Mouse (Mus musculus) erythroid progenitor cell, adult 5-6 weeks (primary cell): ENCODE measurements around the gene Ephb1. TPM values are rescaled to one million over a fixed set of nuclear protein-coding genes. Genes with fewer than 3 reads are reported as not detected.

Experiments
- ATAC-seq: replicated peaks from 2 replicates; pipeline ENCODE4 v1.8.0; 2016; ENCODE audit warnings: moderate number of reproducible peaks, mild to moderate bottlenecking, moderate TSS enrichment, inconsistent platforms; ENCODE audit not compliant: poor library complexity, low FRiP score, severe bottlenecking
- total RNA-seq, 2 experiments: library from RNA; stranded (forward) in 1 of 2; stranded (reverse) in 1 of 2; fragments of 150-400 nt in 1 of 2; fragments of 186-747, 209-891 nt in 1 of 2; gene quantifications; 2 replicates each; pipeline versions ENCODE4 v1.2.3 to v1.2.4; 2015 to 2017; ENCODE audit warnings: low replicate concordance in 2 of 2

The Ephb1 gene
- total RNA-seq (2015; ENCODE audit: low replicate concordance) = not detected in 2 replicates
- total RNA-seq (2017; ENCODE audit: low replicate concordance) = 0.90 TPM in 1 of 2 replicates, not detected in the other

DNA sequence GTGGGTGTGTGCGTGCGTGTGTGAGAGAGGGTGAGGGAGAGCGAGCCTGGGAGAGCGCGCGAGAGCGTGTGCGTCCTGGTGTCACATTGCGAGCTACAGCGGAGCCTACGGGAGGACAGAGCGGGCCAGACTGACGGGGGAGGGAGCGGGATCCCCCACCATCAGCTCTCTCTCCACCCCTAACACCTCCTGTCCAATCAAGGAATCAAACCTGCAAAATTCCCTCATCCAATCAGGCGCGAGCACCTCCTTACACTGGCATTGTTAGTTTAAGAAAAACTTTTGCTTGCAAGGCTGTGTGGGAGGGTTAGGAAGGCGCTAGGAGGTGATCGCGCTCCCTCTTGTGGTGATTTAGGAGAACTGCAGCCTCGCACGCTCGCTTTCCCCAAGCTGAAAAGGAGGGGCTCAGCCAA, at the start of gene Ephb1:
TSS of gene Ephb1 (minus strand) at position 133 of the 413 bp plus-strand sequence.
- 0 out of 2 replicates have a peak, but pooled peaks have one; percentile 54 for ATAC-seq

GRCm38 (mm10) chr9:102403086-102404021, 48.9 kb upstream of the Ephb1 start:
- ATAC-seq = no peak

GRCm38 (mm10) chr9:102402671-102403070, 48.2 kb upstream of the Ephb1 start:
- ATAC-seq = no peak

GRCm38 (mm10) chr9:102388266-102388665, 33.8 kb upstream of the Ephb1 start:
- ATAC-seq = no peak

- no peak for ATAC-seq
Measured at GRCm38 (mm10) chr9:102386816-102387215, 32.3 kb upstream of the Ephb1 start.

- ATAC-seq = no peak
Measured at GRCm38 (mm10) chr9:102380235-102380634, 25.7 kb upstream of the Ephb1 start.

DNA sequence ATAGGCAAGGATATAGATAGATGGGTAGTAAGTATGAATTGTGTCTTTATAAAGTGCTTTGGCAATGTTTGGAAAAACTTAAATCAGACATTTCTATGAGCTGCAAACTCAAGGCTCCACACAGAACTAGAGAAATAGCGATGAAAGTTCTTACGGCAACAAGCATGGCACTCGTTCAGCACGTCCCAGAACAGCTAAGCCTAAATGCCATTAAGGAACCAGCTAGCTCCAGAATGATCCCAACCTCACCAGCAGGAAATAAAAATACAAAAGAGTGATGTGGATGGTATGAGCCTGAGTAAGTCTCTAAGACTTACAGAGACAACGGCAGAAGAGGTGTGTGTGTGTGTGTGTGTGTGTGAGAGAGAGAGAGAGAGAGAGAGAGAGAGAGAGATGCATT, 20.2 kb upstream of the Ephb1 start:
- ATAC-seq = no peak

- no peak for ATAC-seq
Measured at GRCm38 (mm10) chr9:102373886-102374285, 19.4 kb upstream of the Ephb1 start.

- ATAC-seq = no peak
Measured at GRCm38 (mm10) chr9:102371936-102372335, 17.4 kb upstream of the Ephb1 start.

DNA sequence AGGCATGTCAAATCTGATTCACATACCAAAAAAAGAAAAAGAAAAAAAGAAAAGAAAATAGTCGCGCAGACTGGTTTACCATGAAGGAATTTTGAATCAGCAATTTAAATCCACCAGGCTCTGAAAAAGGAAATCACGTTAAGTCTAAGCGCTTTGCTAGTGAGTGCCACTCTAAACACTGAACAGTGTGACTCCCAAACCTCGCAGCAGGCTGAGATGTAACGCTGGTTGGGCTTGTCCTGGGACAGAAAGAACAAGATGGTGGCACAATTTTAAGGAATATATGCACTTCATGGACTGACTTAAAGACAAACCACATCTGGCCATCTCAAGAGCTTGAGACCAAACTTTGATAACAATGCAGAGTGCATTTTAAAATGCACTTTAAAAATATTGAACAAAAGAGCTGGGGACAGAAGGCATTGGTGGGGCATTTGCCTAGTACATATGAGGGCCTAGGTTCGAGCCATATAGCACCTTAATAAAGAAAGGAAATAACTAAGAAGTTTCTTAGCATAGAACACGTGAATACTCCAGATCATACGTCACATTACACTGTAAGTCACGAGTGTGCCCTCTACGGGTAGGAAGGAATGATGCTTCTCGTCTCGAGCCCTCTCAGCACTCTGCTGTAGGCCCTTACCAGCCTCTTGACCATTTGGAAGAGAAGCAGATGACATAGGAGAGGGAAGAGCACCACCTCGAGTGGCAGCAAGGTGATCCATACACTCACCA, 16.7 kb upstream of the Ephb1 start:
- ATAC-seq = no peak

DNA sequence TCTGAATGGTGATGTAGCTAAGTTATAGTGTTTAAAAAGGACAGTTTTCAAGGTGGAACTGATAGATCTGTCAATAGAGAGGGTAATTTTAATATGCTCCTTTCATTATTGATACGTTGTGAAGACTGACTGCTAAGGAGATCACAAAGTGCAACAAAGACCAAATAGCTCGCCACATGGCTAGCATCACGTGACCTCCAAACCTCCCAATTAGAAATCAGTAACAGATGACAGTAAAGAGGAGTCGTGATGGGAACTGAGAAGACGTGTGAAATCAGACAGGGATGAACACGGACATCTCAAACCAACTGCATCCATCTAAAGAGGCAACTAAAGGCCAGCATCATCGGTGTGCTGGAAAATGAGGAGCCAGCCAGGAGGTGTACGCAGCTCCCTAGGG, 15.6 kb upstream of the Ephb1 start:
- no peak for ATAC-seq

GRCm38 (mm10) chr9:102369141-102369540, 14.6 kb upstream of the Ephb1 start:
- ATAC-seq = no peak

- no peak for ATAC-seq
Measured at GRCm38 (mm10) chr9:102367796-102368195, 13.3 kb upstream of the Ephb1 start.

GRCm38 (mm10) chr9:102365536-102365935, 11.0 kb upstream of the Ephb1 start:
- no peak for ATAC-seq

GRCm38 (mm10) chr9:102359311-102359710, 4.8 kb upstream of the Ephb1 start:
- no peak for ATAC-seq

DNA sequence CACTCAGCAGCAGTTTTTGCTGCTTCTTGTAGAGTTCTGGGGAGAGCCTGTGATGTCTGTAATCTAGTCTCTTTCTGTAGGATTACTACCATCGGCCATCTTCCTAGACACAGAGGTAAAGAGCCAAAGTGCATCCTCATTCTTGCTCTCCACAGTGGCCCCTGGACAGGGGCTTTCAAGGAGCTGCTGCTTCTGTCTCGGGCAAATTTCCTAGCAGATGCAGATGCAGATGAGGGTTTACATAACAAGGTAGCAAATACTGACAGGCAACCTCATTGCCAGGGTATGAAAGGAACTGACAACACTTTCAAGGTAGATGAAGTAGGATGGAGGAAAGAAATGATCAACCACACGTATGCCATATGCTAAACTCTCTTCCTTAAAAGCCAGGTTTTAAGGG, 4.2 kb upstream of the Ephb1 start:
- ATAC-seq = no peak

- no peak for ATAC-seq
Measured at GRCm38 (mm10) chr9:102358011-102358410, 3.5 kb upstream of the Ephb1 start.

GRCm38 (mm10) chr9:102356516-102356915, 2.0 kb upstream of the Ephb1 start:
- ATAC-seq = no peak

- ATAC-seq = no peak
Measured at GRCm38 (mm10) chr9:102355726-102356125, 1.2 kb upstream of the Ephb1 start.

DNA sequence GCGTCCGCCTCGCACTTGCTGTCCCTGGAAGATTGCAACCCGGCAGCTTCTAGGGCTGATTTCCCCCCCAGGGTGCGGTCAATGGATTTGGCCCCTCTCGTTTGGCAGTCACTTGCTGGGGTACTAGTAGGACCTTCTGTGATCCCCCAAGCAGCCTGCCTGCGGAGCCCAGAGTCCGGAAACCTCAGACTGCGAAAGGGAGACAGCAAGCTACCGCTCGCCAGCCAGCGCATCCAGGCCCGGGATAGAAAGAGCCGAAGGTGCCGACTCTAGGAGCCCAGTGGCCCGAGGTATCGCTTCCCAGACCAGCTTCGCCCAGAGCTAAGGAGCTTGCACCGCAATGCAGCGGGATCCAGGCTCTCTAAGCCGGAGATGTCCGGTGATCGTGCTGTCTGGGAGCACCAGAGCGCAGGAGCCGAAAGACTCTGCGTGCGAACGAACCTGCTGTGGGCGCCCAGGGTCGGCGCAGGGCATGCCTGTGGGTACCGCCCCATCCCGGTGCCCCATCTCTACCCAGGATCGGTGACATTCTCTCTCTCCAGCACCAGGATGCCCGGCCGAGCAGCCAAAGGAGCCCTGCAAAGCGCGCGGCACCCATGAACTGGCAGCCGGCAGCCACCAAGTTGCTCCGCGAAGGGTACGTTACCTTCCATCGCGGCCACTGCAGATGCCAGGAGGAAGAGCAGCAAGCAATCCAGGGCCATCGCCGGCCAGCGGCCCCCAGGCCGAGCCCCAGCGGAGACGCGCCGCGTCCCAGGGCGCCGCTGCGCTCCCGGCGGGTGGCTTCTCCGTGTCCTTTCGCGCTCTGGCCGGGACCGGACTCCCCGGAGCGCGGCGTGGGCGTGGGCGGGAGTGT, 629 bp downstream of the Ephb1 start:
- ATAC-seq = no peak
